Mouse (Mus musculus): Measurements from ENCODE around the gene Hcfc1.

The Hcfc1 gene

GRCm38 (mm10) chrX:73942294-73942693 lies 23.9 kb downstream of the Hcfc1 start:
- DNase-seq (ENCODE audit: extremely low spot score, low read depth, low spot score), result no peak

GRCm38 (mm10) chrX:73941860-73942259 lies 24.3 kb downstream of the Hcfc1 start:
- DNase-seq (ENCODE audit: extremely low spot score, low read depth, low spot score), result no peak

GRCm38 (mm10) chrX:73931871-73932270 lies 34.3 kb downstream of the Hcfc1 start:
- no peak for DNase-seq (ENCODE audit: extremely low spot score, low read depth, low spot score)

- no peak for DNase-seq (ENCODE audit: extremely low spot score, low read depth, low spot score)
These were observed 35.6 kb downstream of the Hcfc1 start, which contains the start of gene Renbp for GRCm38 (mm10) chrX:73930402-73931062. Gene Renbp (minus strand): TSS chrX:73930850.

GRCm38 (mm10) chrX:73922550-73922882 lies 43.6 kb downstream of the Hcfc1 start:
- no peak for DNase-seq (ENCODE audit: extremely low spot score, low read depth, low spot score)

GRCm38 (mm10) chrX:73921823-73922549 lies 44.2 kb downstream of the Hcfc1 start, which contains the start of the genes Arhgap4 and Naa10:
Gene Arhgap4 (minus strand): TSS chrX:73921870.
Gene Naa10 (minus strand): TSS chrX:73921944.
- DNase-seq (ENCODE audit: extremely low spot score, low read depth, low spot score), result peak; percentile 26

- no peak for DNase-seq (ENCODE audit: extremely low spot score, low read depth, low spot score)
These were observed 44.8 kb downstream of the Hcfc1 start for GRCm38 (mm10) chrX:73921285-73921822.

GRCm38 (mm10) chrX:73918631-73919030 lies 47.5 kb downstream of the Hcfc1 start:
- no peak for DNase-seq (ENCODE audit: extremely low spot score, low read depth, low spot score)

GRCm38 (mm10) chrX:73916945-73917344 lies 49.2 kb downstream of the Hcfc1 start:
- DNase-seq (ENCODE audit: extremely low spot score, low read depth, low spot score), result no peak

GRCm38 (mm10) chrX:73914827-73915703 lies 51.1 kb downstream of the Hcfc1 start:
- DNase-seq (ENCODE audit: extremely low spot score, low read depth, low spot score), result peak; percentile 75

- DNase-seq (ENCODE audit: extremely low spot score, low read depth, low spot score), result no peak
These were observed 54.6 kb downstream of the Hcfc1 start for GRCm38 (mm10) chrX:73911588-73911987.

- no peak for DNase-seq (ENCODE audit: extremely low spot score, low read depth, low spot score)
These were observed 55.0 kb downstream of the Hcfc1 start for GRCm38 (mm10) chrX:73911156-73911555.

- no peak for DNase-seq (ENCODE audit: extremely low spot score, low read depth, low spot score)
These were observed 55.7 kb downstream of the Hcfc1 start for GRCm38 (mm10) chrX:73910451-73910850.

- DNase-seq (ENCODE audit: extremely low spot score, low read depth, low spot score), result no peak
These were observed 56.1 kb downstream of the Hcfc1 start for GRCm38 (mm10) chrX:73910049-73910448.

GRCm38 (mm10) chrX:73897959-73898358 lies 68.2 kb downstream of the Hcfc1 start:
- no peak for DNase-seq (ENCODE audit: extremely low spot score, low read depth, low spot score)

GRCm38 (mm10) chrX:73895719-73896118 lies 70.4 kb downstream of the Hcfc1 start, which contains the start of gene L1cam:
Gene L1cam (minus strand): TSS chrX:73896105.
- no peak for DNase-seq (ENCODE audit: extremely low spot score, low read depth, low spot score)

GRCm38 (mm10) chrX:73892833-73893232 lies 73.3 kb downstream of the Hcfc1 start:
- no peak for DNase-seq (ENCODE audit: extremely low spot score, low read depth, low spot score)
